Mouse (Mus musculus) adrenal gland, adult 10 weeks (tissue): ENCODE measurements around the gene Ogdhl. TPM values are rescaled to one million over a fixed set of nuclear protein-coding genes. Genes with fewer than 3 reads are reported as not detected.

Experiments
- polyA plus RNA-seq: library from polyadenylated mRNA; stranded (reverse); fragments of 350-450 nt; fragmentation: Illumina TruSeq; extraction: RNeasy Lipid Tissue Mini Kit (QIAGEN cat#74804); gene quantifications from one replicate; pipeline ENCODE4 v1.2.3, GENCODE M21; 2014; ENCODE audit warnings: low read depth, low replicate concordance

Ogdhl gene
- 0.87 TPM for polyA plus RNA-seq

DNA sequence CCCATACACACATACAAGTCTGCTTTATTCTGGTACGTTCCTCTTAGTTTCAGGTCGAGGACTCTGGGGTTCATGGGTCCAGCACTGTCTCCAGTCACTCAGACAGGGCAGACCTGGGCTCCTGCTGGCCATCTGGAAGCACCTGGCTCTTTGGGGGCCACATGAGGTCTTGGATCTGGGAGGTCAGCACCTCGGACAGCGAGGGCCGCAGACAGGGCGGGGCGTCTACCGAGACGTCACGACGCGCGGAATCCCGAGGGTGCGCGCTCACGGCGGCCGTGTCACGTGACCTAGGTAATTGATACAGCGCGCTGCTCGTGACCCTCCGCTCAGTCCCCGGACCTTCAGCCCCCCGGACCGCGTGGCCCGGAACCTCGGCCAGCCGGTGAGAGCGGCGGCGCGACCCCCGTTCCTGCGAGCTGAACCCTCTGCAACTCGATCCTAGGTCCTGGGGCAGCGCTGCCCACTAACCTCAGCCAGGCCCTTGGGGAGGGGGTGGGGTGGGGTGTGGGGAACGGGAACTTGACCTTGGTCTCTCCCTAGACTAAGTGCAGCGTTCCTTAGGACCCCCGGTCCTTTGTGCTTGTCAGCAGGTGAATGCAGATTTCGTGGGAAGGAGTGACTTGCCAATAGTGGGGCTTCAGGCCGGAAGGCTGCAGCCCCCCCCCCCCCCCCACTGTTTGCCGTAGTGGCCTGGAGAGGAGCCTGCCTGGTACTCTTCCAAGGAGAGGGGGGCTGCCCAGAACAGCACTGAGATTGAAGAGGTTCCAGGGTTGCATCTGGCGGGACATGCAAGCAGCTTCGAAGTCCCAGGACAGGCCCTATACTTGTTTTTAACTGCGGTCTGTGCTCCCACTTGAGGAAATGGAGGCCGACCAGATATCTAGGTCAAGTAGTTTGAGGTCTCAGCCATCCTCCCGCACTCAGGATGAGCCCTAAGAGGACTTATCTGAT is at the start of gene Ogdhl:
Gene Ogdhl, plus strand, starts transcription at position 288 of the 954 bp plus-strand sequence.

DNA sequence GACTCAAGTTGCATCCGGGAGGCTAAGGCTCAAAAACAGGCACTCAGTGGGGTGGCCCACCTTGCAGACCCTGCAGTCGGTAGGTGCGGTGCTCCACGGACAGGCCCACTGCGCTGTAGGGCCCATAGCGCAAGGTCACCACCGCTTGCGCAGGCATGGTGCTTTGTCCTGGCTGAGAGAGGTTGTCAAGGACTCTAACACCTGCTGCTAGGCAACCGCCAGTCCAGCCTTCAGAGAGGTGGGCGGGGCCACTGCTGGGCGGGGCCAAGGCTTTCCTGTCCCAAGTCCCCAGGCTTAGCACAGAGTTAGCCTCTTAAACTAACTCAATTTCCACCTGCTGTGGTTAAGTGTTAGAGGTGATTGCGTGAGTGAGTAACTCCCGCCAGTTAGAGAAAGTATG is 66.4 kb downstream of the Ogdhl start, which contains the start of gene 1700024G13Rik:
Gene 1700024G13Rik, minus strand, starts transcription at position 196 of the 400 bp plus-strand sequence.

Other genes starting within 250 kb of the Ogdhl start
- gene Oxnad1, start 236.6 kb upstream of the Ogdhl start, polyA plus RNA-seq: 60.0 TPM
- gene Dph3, start 236.3 kb upstream of the Ogdhl start, polyA plus RNA-seq: 48.8 TPM
- gene Msmb, start 180.0 kb upstream of the Ogdhl start, polyA plus RNA-seq: not detected
- 255 TPM for gene Ncoa4, start 162.2 kb upstream of the Ogdhl start, polyA plus RNA-seq
- gene Timm23, start 120.1 kb upstream of the Ogdhl start, polyA plus RNA-seq: 183 TPM
- gene Parg, start 120.1 kb upstream of the Ogdhl start, polyA plus RNA-seq: 92.9 TPM
- not detected for gene 1700024G13Rik, start 66.4 kb downstream of the Ogdhl start, polyA plus RNA-seq
- gene Slc18a3, start 142.8 kb downstream of the Ogdhl start, polyA plus RNA-seq: not detected
- not detected for gene Chat, start 144.0 kb downstream of the Ogdhl start, polyA plus RNA-seq
- gene Ercc6, start 191.5 kb downstream of the Ogdhl start, polyA plus RNA-seq: 13.0 TPM